In genomic region chr8:69808094-69808863, GRCm38 (mm10) we compare ENCODE assay signal across 8 mouse cellular contexts. TPM values are rescaled to one million over a fixed set of nuclear protein-coding genes. Genes with fewer than 3 reads are reported as not detected.
DNase-seq lines count a peak whose midpoint lies in the region; ATAC-seq and TF ChIP-seq lines count a peak whose summit lies in the region.

Gene Gmip (plus strand): TSS chr8:69808679.

- 42% methylated on average over 4 of the region's 28 CpGs for WGBS in embryonic facial prominence, embryonic 14.5 days
- 6% methylated on average over 28 of the region's 28 CpGs for WGBS in heart, embryonic 12.5 days
- 5% methylated on average over 25 of the region's 28 CpGs for WGBS in kidney, embryonic 16.5 days
- 5% methylated on average over 28 of the region's 28 CpGs for WGBS in liver, embryonic 14.5 days (ENCODE audit: insufficient replicate concordance)
- 7% methylated on average over 27 of the region's 28 CpGs for WGBS in stomach, postnatal 0 days

- H3K9me3 ChIP-seq in embryonic facial prominence, embryonic 14.5 days (ENCODE audit: control insufficient read depth, low read length), result no peaks in the 10 kb centered on the region
- H3K9me3 ChIP-seq in heart, embryonic 12.5 days (replicated peaks), result no peaks in the 10 kb centered on the region
- H3K9me3 ChIP-seq in kidney, embryonic 16.5 days (ENCODE audit: low read length), result no peaks in the 10 kb centered on the region
- H3K9me3 ChIP-seq in liver, embryonic 14.5 days (ENCODE audit: control insufficient read depth, low read length), result no peaks in the 10 kb centered on the region
- H3K9me3 ChIP-seq in stomach, postnatal 0 days (ENCODE audit: control insufficient read depth, low read length), result no peaks in the 10 kb centered on the region

- peak; percentile 69 for ATAC-seq in embryonic facial prominence, embryonic 14.5 days (ENCODE audit: low read depth)
- ATAC-seq in heart, embryonic 12.5 days (ENCODE audit: insufficient number of reproducible peaks, low FRiP score), result peak; percentile 69
- peak; percentile 77 for ATAC-seq in kidney, embryonic 16.5 days (ENCODE audit: low FRiP score, low TSS enrichment)
- peak; percentile 68 for ATAC-seq in liver, embryonic 14.5 days (ENCODE audit: insufficient read depth)
- ATAC-seq in stomach, postnatal 0 days (ENCODE audit: low FRiP score, low TSS enrichment), result peak; percentile 81

- no peaks in the 10 kb centered on the region for H3K27me3 ChIP-seq in embryonic facial prominence, embryonic 14.5 days (replicated peaks; ENCODE audit: control insufficient read depth, insufficient read depth, low read length)
- no peaks in the 10 kb centered on the region for H3K27me3 ChIP-seq in heart, embryonic 12.5 days (replicated peaks)
- no peaks in the 10 kb centered on the region for H3K27me3 ChIP-seq in kidney, embryonic 16.5 days (ENCODE audit: insufficient read depth, low read length)
- H3K27me3 ChIP-seq in liver, embryonic 14.5 days (ENCODE audit: control insufficient read depth, insufficient read depth, low read length), result no peaks in the 10 kb centered on the region
- H3K27me3 ChIP-seq in stomach, postnatal 0 days (ENCODE audit: control insufficient read depth, insufficient read depth, low read length), result no peaks in the 10 kb centered on the region

- H3K4me1 ChIP-seq in embryonic facial prominence, embryonic 14.5 days (ENCODE audit: control insufficient read depth, insufficient read depth, low read length), result no peaks in the 10 kb centered on the region
- H3K4me1 ChIP-seq in heart, embryonic 12.5 days (replicated peaks), result peaks cover 18% of the 10 kb centered on the region; the same call in 1 of the 2 replicates
- peaks cover 5% of the 10 kb centered on the region for H3K4me1 ChIP-seq in kidney, embryonic 16.5 days (ENCODE audit: insufficient read depth, low read length)
- H3K4me1 ChIP-seq in liver, embryonic 14.5 days (replicated peaks; ENCODE audit: control insufficient read depth in 2 of 2, insufficient read depth in 2 of 2, low read length in 1 of 2), result peaks cover 4 to 7% of the 10 kb centered on the region in 2 experiments; a peak in 3 of 4 replicates
- no peaks in the 10 kb centered on the region for H3K4me1 ChIP-seq in stomach, postnatal 0 days (replicated peaks; ENCODE audit: control insufficient read depth, insufficient read depth)

- no peak; the same call in 1 of the 2 replicates for TF ChIP-seq CTCF in liver, embryonic 14.5 days (IDR thresholded peaks at IDR 0.05; ENCODE audit: low read depth)
- no peak for TF ChIP-seq CTCF in stomach, postnatal 0 days (IDR thresholded peaks at IDR 0.05; ENCODE audit: low read depth)

- peaks cover 65% of the 10 kb centered on the region for H3K36me3 ChIP-seq in embryonic facial prominence, embryonic 14.5 days (ENCODE audit: control insufficient read depth, insufficient read depth, low read length)
- H3K36me3 ChIP-seq in heart, embryonic 12.5 days, result peaks cover 65% of the 10 kb centered on the region
- H3K36me3 ChIP-seq in kidney, embryonic 16.5 days (ENCODE audit: insufficient read depth, low read length), result peaks cover 47% of the 10 kb centered on the region
- peaks cover 31% of the 10 kb centered on the region for H3K36me3 ChIP-seq in liver, embryonic 14.5 days (replicated peaks; ENCODE audit: control insufficient read depth, insufficient read depth, low read depth)
- peaks cover 31% of the 10 kb centered on the region for H3K36me3 ChIP-seq in stomach, postnatal 0 days (ENCODE audit: control insufficient read depth, insufficient read depth, low read length)

- peak within 1 kb of the TSS; percentile 46; the same call in 1 of the 2 replicates for H3K27ac ChIP-seq in embryonic facial prominence, embryonic 14.5 days (replicated peaks; ENCODE audit: low read depth, low read length)
- no peak within 1 kb of the TSS for H3K27ac ChIP-seq in heart, embryonic 12.5 days (ENCODE audit: poor library complexity, severe bottlenecking)
- peak within 1 kb of the TSS; percentile 15; the same call in 1 of the 2 replicates for H3K27ac ChIP-seq in kidney, embryonic 16.5 days (ENCODE audit: low read length)
- no peak within 1 kb of the TSS for H3K27ac ChIP-seq in liver, embryonic 14.5 days
- H3K27ac ChIP-seq in stomach, postnatal 0 days (replicated peaks), result peak within 1 kb of the TSS; percentile 35; the same call in 1 of the 2 replicates

- peak; percentile 74 to 81 for DNase-seq in urinary bladder, adult 18-20 months (ENCODE audit: low spot score in 2 of 2)
- DNase-seq in urinary bladder, postnatal 10 days (ENCODE audit: low spot score), result no peak
- DNase-seq in embryonic facial prominence, embryonic 14.5 days (ENCODE audit: low spot score), result peak; percentile 77
- DNase-seq in liver, embryonic 14.5 days (ENCODE audit: low read depth in 3 of 3, low spot score in 3 of 3), result peak; percentile 47 to 59 (median 58)
- DNase-seq in natural killer cell, adult 2 months (ENCODE audit: low spot score in 2 of 2), result peak; percentile 90 to 91
- peak; percentile 91 for DNase-seq in stomach, postnatal 0 days (ENCODE audit: low spot score)

- peak within 1 kb of the TSS; percentile 65 for H3K9ac ChIP-seq in embryonic facial prominence, embryonic 14.5 days (ENCODE audit: low read depth, low read length)
- H3K9ac ChIP-seq in heart, embryonic 12.5 days, result peak within 1 kb of the TSS; percentile 73
- H3K9ac ChIP-seq in kidney, embryonic 16.5 days (replicated peaks; ENCODE audit: low read length), result peak within 1 kb of the TSS; percentile 74
- peak within 1 kb of the TSS; percentile 57 for H3K9ac ChIP-seq in liver, embryonic 14.5 days (replicated peaks)
- H3K9ac ChIP-seq in stomach, postnatal 0 days (ENCODE audit: low read length), result peak within 1 kb of the TSS; percentile 75

- no peak for TF ChIP-seq EP300 in liver, embryonic 14.5 days (IDR thresholded peaks at IDR 0.05; ENCODE audit: low read depth)
- no peak for TF ChIP-seq EP300 in stomach, postnatal 0 days (optimal IDR thresholded peaks at IDR 0.05)

- peak within 1 kb of the TSS; percentile 80 for H3K4me2 ChIP-seq in embryonic facial prominence, embryonic 14.5 days (ENCODE audit: low read depth, low read length)
- peak within 1 kb of the TSS; percentile 92 for H3K4me2 ChIP-seq in heart, embryonic 12.5 days
- H3K4me2 ChIP-seq in kidney, embryonic 16.5 days (replicated peaks; ENCODE audit: low read depth, low read length), result peak within 1 kb of the TSS; percentile 97
- peak within 1 kb of the TSS; percentile 97 for H3K4me2 ChIP-seq in liver, embryonic 14.5 days (ENCODE audit: low read depth)
- peak within 1 kb of the TSS; percentile 96 for H3K4me2 ChIP-seq in stomach, postnatal 0 days (replicated peaks; ENCODE audit: low read depth)

- H3K4me3 ChIP-seq in embryonic facial prominence, embryonic 14.5 days (ENCODE audit: low read depth, low read length), result peak within 1 kb of the TSS; percentile 45
- peak within 1 kb of the TSS; percentile 68 for H3K4me3 ChIP-seq in heart, embryonic 12.5 days
- peak within 1 kb of the TSS; percentile 67 for H3K4me3 ChIP-seq in kidney, embryonic 16.5 days (ENCODE audit: low read length)
- H3K4me3 ChIP-seq in liver, embryonic 14.5 days (ENCODE audit: insufficient read depth in 1 of 2, low read depth in 2 of 2, low read length in 2 of 2), result peak within 1 kb of the TSS; percentile 47 to 63
- peak within 1 kb of the TSS; percentile 62 for H3K4me3 ChIP-seq in stomach, postnatal 0 days (ENCODE audit: low read depth, low read length)

RNA-seq across cellular contexts. Expression of gene Gmip, which starts in this region (rescaled TPM):
- polyA plus RNA-seq in embryonic facial prominence, embryonic 14.5 days (2014; fragmentation: Nextera tagmentation; extraction: Ambion mirVana), result 7.0 and 8.6 TPM in 2 replicates
- 8.5 and 8.6 TPM in 2 replicates for polyA plus RNA-seq in heart, embryonic 12.5 days (2016; fragmentation: Nextera tagmentation; extraction: Ambion mirVana)
- 10.1 and 11.3 TPM in 2 replicates for polyA plus RNA-seq in kidney, embryonic 16.5 days (2015; fragmentation: Nextera tagmentation; extraction: Ambion mirVana)
- 4.8 and 5.8 TPM in 2 replicates for polyA plus RNA-seq in liver, embryonic 14.5 days (2012; rRNA removed)
- 1.7 and 3.9 TPM in 2 replicates for polyA plus RNA-seq in liver, embryonic 14.5 days (2014; fragmentation: Nextera tagmentation; extraction: Ambion mirVana)
- 5.8 and 6.0 TPM in 2 replicates for polyA plus RNA-seq in stomach, postnatal 0 days (2015; fragmentation: Nextera tagmentation; extraction: Ambion mirVana)

Comparison
In these comparisons a context has a peak if more than half of its experiments do, and no peak if none do; other contexts are left out.
1. H3K27ac ChIP-seq: peak in embryonic facial prominence, embryonic 14.5 days (single experiment), kidney, embryonic 16.5 days (single experiment) and stomach, postnatal 0 days (single experiment); none in heart, embryonic 12.5 days (single experiment) and liver, embryonic 14.5 days (single experiment).
2. Peak in every context shown above with its lines, with median percentiles within 50 percentile points of each other: ATAC-seq, H3K4me2 ChIP-seq, H3K4me3 ChIP-seq and H3K9ac ChIP-seq.